Mouse (Mus musculus): ENCODE data around the gene Taok3. TPM values are rescaled to one million over a fixed set of nuclear protein-coding genes. Genes with fewer than 3 reads are reported as not detected.

Taok3 gene
- polyA plus RNA-seq, 1 experiment from 2014 or later, result 173 TPM

GRCm38 (mm10) chr5:117111064-117111773 lies 8.7 kb upstream of the Taok3 start:
- Histone ChIP-seq H3K36me3 (ENCODE audit: inconsistent target) (peaks cover 59% of the 10 kb centered on the region), H3K4me3 (ENCODE audit: inconsistent target) (no peak overlapping the region), H3K27ac (no peak overlapping the region), H3K79me2 (ENCODE audit: inconsistent target) (peaks cover 39% of the 10 kb centered on the region)
- 91% methylated on average over 16 of the region's 16 CpGs for WGBS (ENCODE audit: missing documents)

GRCm38 (mm10) chr5:117111774-117112112 lies 8.2 kb upstream of the Taok3 start:
- WGBS (ENCODE audit: missing documents), result 96% methylated on average over 7 of the region's 7 CpGs
- Histone ChIP-seq H3K36me3 (ENCODE audit: inconsistent target) (peaks cover 54% of the 10 kb centered on the region), H3K27ac (no peak overlapping the region), H3K4me3 (ENCODE audit: inconsistent target) (no peak overlapping the region), H3K79me2 (ENCODE audit: inconsistent target) (peaks cover 39% of the 10 kb centered on the region)

GRCm38 (mm10) chr5:117113330-117113729 lies 6.6 kb upstream of the Taok3 start:
- Histone ChIP-seq H3K36me3 (ENCODE audit: inconsistent target) (peaks cover 38% of the 10 kb centered on the region), H3K4me3 (ENCODE audit: inconsistent target) (no peak overlapping the region), H3K27ac (no peak overlapping the region), H3K79me2 (ENCODE audit: inconsistent target) (peaks cover 39% of the 10 kb centered on the region)
- WGBS (ENCODE audit: missing documents), result 94% methylated on average over 7 of the region's 7 CpGs

GRCm38 (mm10) chr5:117114581-117115192 lies 5.2 kb upstream of the Taok3 start:
- 9% methylated on average over 16 of the region's 16 CpGs for WGBS (ENCODE audit: missing documents)

GRCm38 (mm10) chr5:117115193-117115767 lies 4.6 kb upstream of the Taok3 start:
- under 1% methylated on average over 40 of the region's 43 CpGs for WGBS (ENCODE audit: missing documents)
- peaks cover 40% of the 10 kb centered on the region for H3K79me2 ChIP-seq (ENCODE audit: inconsistent target)
- peak overlapping the region; percentile 98 for H3K4me3 ChIP-seq (ENCODE audit: inconsistent target)
- H3K27ac ChIP-seq, result peak overlapping the region; percentile 49
- H3K36me3 ChIP-seq (ENCODE audit: inconsistent target), result peaks cover 22% of the 10 kb centered on the region

More at GRCm38 (mm10) chr5:117114581-117115192, 5.2 kb upstream of the Taok3 start:
- peaks cover 39% of the 10 kb centered on the region for H3K79me2 ChIP-seq (ENCODE audit: inconsistent target)
- H3K4me3 ChIP-seq (ENCODE audit: inconsistent target), result peak overlapping the region; percentile 98
- H3K36me3 ChIP-seq (ENCODE audit: inconsistent target), result peaks cover 24% of the 10 kb centered on the region
- peak overlapping the region; percentile 49 for H3K27ac ChIP-seq

- Histone ChIP-seq H3K79me2 (ENCODE audit: inconsistent target) (peaks cover 46% of the 10 kb centered on the region), H3K27ac (peak within 1 kb of the TSS; percentile 69), H3K36me3 (ENCODE audit: inconsistent target) (peaks cover 20% of the 10 kb centered on the region), H3K4me3 (ENCODE audit: inconsistent target) (peak within 1 kb of the TSS; percentile 98)
- WGBS (ENCODE audit: missing documents), result under 1% methylated on average over 52 of the region's 59 CpGs
These were observed 4.0 kb upstream of the Taok3 start, which contains the start of gene Suds3 for GRCm38 (mm10) chr5:117115836-117116366. Gene Suds3, minus strand, starts transcription at chr5:117116113.

GRCm38 (mm10) chr5:117116660-117117059 lies 3.3 kb upstream of the Taok3 start:
- H3K4me3 ChIP-seq (ENCODE audit: inconsistent target), result no peak overlapping the region
- 81% methylated on average over 2 of the region's 2 CpGs for WGBS (ENCODE audit: missing documents)
- peaks cover 49% of the 10 kb centered on the region for H3K79me2 ChIP-seq (ENCODE audit: inconsistent target)
- H3K27ac ChIP-seq, result no peak overlapping the region
- peaks cover 13% of the 10 kb centered on the region for H3K36me3 ChIP-seq (ENCODE audit: inconsistent target)

- Histone ChIP-seq H3K4me3 (ENCODE audit: inconsistent target) (no peak overlapping the region), H3K36me3 (ENCODE audit: inconsistent target) (peaks cover 10% of the 10 kb centered on the region), H3K79me2 (ENCODE audit: inconsistent target) (peaks cover 53% of the 10 kb centered on the region), H3K27ac (no peak overlapping the region)
- WGBS (ENCODE audit: missing documents), result 91% methylated on average over 2 of the region's 2 CpGs
These were observed 2.7 kb upstream of the Taok3 start for GRCm38 (mm10) chr5:117117241-117117640.

GRCm38 (mm10) chr5:117117716-117118115 lies 2.2 kb upstream of the Taok3 start:
- Histone ChIP-seq H3K4me3 (ENCODE audit: inconsistent target) (no peak overlapping the region), H3K79me2 (ENCODE audit: inconsistent target) (peaks cover 53% of the 10 kb centered on the region), H3K36me3 (ENCODE audit: inconsistent target) (peaks cover 6% of the 10 kb centered on the region), H3K27ac (no peak overlapping the region)
- WGBS (ENCODE audit: missing documents), result 83% methylated on average over 6 of the region's 7 CpGs

- Histone ChIP-seq H3K79me2 (ENCODE audit: inconsistent target) (peaks cover 53% of the 10 kb centered on the region), H3K27ac (no peak overlapping the region), H3K36me3 (ENCODE audit: inconsistent target) (peaks cover under 1% of the 10 kb centered on the region; the same call in 1 of the 2 replicates), H3K4me3 (ENCODE audit: inconsistent target) (no peak overlapping the region)
- WGBS (ENCODE audit: missing documents), result 96% methylated on average over 2 of the region's 2 CpGs
These were observed 1.7 kb upstream of the Taok3 start for GRCm38 (mm10) chr5:117118220-117118619.

- 83% methylated on average over 8 of the region's 8 CpGs for WGBS (ENCODE audit: missing documents)
- H3K4me3 ChIP-seq (ENCODE audit: inconsistent target), result peak overlapping the region; percentile 71
- H3K27ac ChIP-seq, result peak overlapping the region; percentile 68
- peaks cover 53% of the 10 kb centered on the region for H3K79me2 ChIP-seq (ENCODE audit: inconsistent target)
- no peaks in the 10 kb centered on the region for H3K36me3 ChIP-seq (ENCODE audit: inconsistent target)
These were observed 1.1 kb upstream of the Taok3 start for GRCm38 (mm10) chr5:117118850-117119249.

- Histone ChIP-seq H3K4me3 (ENCODE audit: inconsistent target) (peak overlapping the region; percentile 92), H3K79me2 (ENCODE audit: inconsistent target) (peaks cover 56% of the 10 kb centered on the region), H3K27ac (peak overlapping the region; percentile 25), H3K36me3 (ENCODE audit: inconsistent target) (no peaks in the 10 kb centered on the region; the same call in 1 of the 2 replicates)
- WGBS (ENCODE audit: missing documents), result 5% methylated on average over 40 of the region's 40 CpGs
These were observed 849 bp downstream of the Taok3 start for GRCm38 (mm10) chr5:117120489-117121466.

GRCm38 (mm10) chr5:117121657-117122056 lies 1.7 kb downstream of the Taok3 start:
- Histone ChIP-seq H3K36me3 (ENCODE audit: inconsistent target) (no peaks in the 10 kb centered on the region; the same call in 1 of the 2 replicates), H3K79me2 (ENCODE audit: inconsistent target) (peaks cover 64% of the 10 kb centered on the region), H3K4me3 (ENCODE audit: inconsistent target) (peak overlapping the region; percentile 92), H3K27ac (no peak overlapping the region)
- whole genome bisulfite sequencing (ENCODE audit: missing documents), result 63% methylated on average over 2 of the region's 2 CpGs

- no peak overlapping the region for H3K4me3 ChIP-seq (ENCODE audit: inconsistent target)
- H3K27ac ChIP-seq, result no peak overlapping the region
- H3K79me2 ChIP-seq (ENCODE audit: inconsistent target), result peaks cover 79% of the 10 kb centered on the region
- 83% methylated on average over 6 of the region's 6 CpGs for WGBS (ENCODE audit: missing documents)
- H3K36me3 ChIP-seq (ENCODE audit: inconsistent target), result no peaks in the 10 kb centered on the region; the same call in 1 of the 2 replicates
These were observed 3.2 kb downstream of the Taok3 start for GRCm38 (mm10) chr5:117123102-117123501.
